Mouse (Mus musculus): ENCODE data around the gene Ppp1r36. TPM values are rescaled to one million over a fixed set of nuclear protein-coding genes. Genes with fewer than 3 reads are reported as not detected.

Ppp1r36 gene
- total RNA-seq, 2 experiments from 2014 or later, result not detected

DNA sequence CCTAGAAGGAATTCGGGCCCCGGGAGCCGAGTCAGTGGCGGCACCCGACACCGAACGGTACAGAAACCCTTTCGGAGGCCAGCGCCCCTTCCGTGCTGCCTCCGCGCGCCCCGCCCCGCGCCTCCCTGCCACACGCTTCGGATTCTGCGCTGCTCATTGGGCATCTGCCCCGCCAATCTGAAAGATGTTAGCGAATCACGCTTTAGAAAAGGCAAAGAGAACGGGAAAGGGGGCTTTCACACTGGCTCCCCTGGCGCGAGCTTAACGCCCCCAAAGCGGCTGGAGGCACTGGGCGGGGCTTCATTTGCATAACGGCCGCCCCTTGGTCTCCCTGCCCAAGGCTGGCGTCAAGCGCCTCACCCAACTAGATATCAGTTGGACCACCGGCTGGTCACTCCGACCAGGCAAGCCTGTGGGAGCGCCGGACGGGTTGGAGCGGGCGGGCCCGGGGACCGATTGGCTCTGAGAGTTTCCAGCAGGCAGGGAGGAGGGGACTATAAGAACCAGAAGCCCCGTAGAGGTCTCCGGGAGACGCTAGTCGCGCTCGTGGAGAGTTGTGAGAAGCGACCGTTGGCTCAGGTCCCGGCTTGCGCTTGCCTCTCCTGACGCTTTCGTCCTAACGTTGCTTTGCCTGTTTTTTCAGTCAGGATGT lies 13.3 kb upstream of the Ppp1r36 start, which contains the start of gene Hspa2:
Hspa2 (plus strand) TSS at position 291 of the 652 bp plus-strand sequence.
- no peak for TF ChIP-seq CTCF (IDR thresholded peaks at IDR 0.05)
- intact Hi-C loops (cut with DNase I), result loop anchor here (1.0 to 5.0 kb wide), 3 partner anchors 35 to 133 kb away; partner anchors contain the start of gene Zbtb25
- H3K4me3 ChIP-seq, result peak within 1 kb of the TSS; percentile 82
- DNase-seq, result peak; percentile 99
- peak within 1 kb of the TSS; percentile 98 for H3K27ac ChIP-seq

- peak; percentile 25 for DNase-seq
- H3K27ac ChIP-seq, result peak overlapping the region; percentile 98
- H3K4me3 ChIP-seq, result peak overlapping the region; percentile 82
- no peak for TF ChIP-seq CTCF (IDR thresholded peaks at IDR 0.05)
- intact Hi-C loops (cut with DNase I), result loop anchor here (1.0 to 5.0 kb wide), 3 partner anchors 36 to 132 kb away; partner anchors contain the start of gene Zbtb25
Observed at GRCm38 (mm10) chr12:76404836-76405182, 12.5 kb upstream of the Ppp1r36 start.

- intact Hi-C loops (cut with DNase I), result loop anchor here (2.0 kb wide), 1 partner anchor 61 kb away; no protein-coding TSS in a partner anchor
- peak; percentile 28 for DNase-seq
- TF ChIP-seq CTCF (IDR thresholded peaks at IDR 0.05), result no peak; the same call in 1 of the 2 replicates
Observed at GRCm38 (mm10) chr12:76405183-76405970, 12.0 kb upstream of the Ppp1r36 start.

GRCm38 (mm10) chr12:76405971-76406370 lies 11.4 kb upstream of the Ppp1r36 start:
- H3K27ac ChIP-seq, result no peak overlapping the region
- TF ChIP-seq CTCF (IDR thresholded peaks at IDR 0.05), result no peak
- peak; percentile 20 for DNase-seq
- H3K4me3 ChIP-seq, result peak overlapping the region; percentile 82
- intact Hi-C loops (cut with DNase I), result loop anchor here (2.0 kb wide), 1 partner anchor 61 kb away; no protein-coding TSS in a partner anchor

More at GRCm38 (mm10) chr12:76405183-76405970, 12.0 kb upstream of the Ppp1r36 start:
- Histone ChIP-seq H3K27ac (no peak overlapping the region; the same call in 1 of the 2 replicates), H3K4me3 (peak overlapping the region; percentile 82)

GRCm38 (mm10) chr12:76407184-76407583 lies 10.2 kb upstream of the Ppp1r36 start:
- intact Hi-C loops (cut with DNase I), result no loop called here
- H3K27ac ChIP-seq, result no peak overlapping the region
- DNase-seq, result no peak
- TF ChIP-seq CTCF (IDR thresholded peaks at IDR 0.05), result no peak
- no peak overlapping the region for H3K4me3 ChIP-seq

DNA sequence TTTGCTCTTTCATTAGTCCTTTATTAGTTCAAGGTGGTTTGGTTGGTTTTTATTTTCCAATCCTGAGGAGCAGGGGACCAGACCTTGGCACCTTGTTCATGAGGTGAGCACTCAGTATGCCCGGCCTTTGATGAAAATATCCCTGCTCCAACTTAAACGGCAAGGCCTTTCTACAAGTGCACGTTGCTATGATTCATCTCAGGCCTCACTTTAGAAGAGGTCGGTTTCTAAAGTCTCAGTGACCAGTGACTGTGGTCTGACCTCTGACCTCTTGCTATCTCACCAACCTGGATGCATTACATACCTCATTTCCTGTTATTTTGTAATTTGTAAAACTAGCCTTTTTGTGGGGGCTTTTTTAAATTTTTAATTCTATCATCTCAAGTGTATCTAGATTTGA lies 8.2 kb upstream of the Ppp1r36 start:
- Histone ChIP-seq H3K4me3 (no peak overlapping the region), H3K27ac (no peak overlapping the region)
- intact Hi-C loops (cut with DNase I), result no loop called here
- DNase-seq, result no peak
- no peak for TF ChIP-seq CTCF (IDR thresholded peaks at IDR 0.05)

- TF ChIP-seq CTCF (IDR thresholded peaks at IDR 0.05), result no peak
- Histone ChIP-seq H3K27ac (no peak overlapping the region), H3K4me3 (no peak overlapping the region)
- DNase-seq, result peak; percentile 52
- intact Hi-C loops (cut with DNase I), result no loop called here
Observed at GRCm38 (mm10) chr12:76415383-76416010, 1.8 kb upstream of the Ppp1r36 start.

DNA sequence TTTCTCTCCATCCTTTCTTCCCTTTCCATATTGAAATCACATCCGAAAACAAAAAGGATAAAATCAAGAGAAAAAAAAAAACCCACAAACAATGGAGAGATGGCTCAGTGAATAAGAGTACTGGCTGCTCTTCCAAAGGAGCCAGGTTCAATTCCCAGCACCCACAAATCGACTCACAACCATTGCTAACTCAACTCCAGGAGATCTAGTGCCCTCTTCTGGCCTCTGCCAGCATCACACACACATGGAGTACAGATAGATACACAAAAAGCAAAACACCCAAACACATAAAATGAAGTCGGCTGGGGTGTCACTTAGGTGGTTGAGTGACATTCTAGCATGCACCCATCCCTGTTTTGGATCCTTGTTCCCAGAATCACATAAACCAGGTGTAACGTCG lies 1.0 kb downstream of the Ppp1r36 start:
- Histone ChIP-seq H3K4me3 (no peak overlapping the region), H3K27ac (no peak overlapping the region)
- peak; percentile 20; the same call in 1 of the 2 replicates for TF ChIP-seq CTCF (IDR thresholded peaks at IDR 0.05)
- intact Hi-C loops (cut with DNase I), result no loop called here
- no peak for DNase-seq

- no peak for DNase-seq
- intact Hi-C loops (cut with DNase I), result no loop called here
- Histone ChIP-seq H3K4me3 (no peak overlapping the region), H3K27ac (no peak overlapping the region)
- no peak for TF ChIP-seq CTCF (IDR thresholded peaks at IDR 0.05)
Observed at GRCm38 (mm10) chr12:76425256-76425655, 7.9 kb downstream of the Ppp1r36 start.

DNA sequence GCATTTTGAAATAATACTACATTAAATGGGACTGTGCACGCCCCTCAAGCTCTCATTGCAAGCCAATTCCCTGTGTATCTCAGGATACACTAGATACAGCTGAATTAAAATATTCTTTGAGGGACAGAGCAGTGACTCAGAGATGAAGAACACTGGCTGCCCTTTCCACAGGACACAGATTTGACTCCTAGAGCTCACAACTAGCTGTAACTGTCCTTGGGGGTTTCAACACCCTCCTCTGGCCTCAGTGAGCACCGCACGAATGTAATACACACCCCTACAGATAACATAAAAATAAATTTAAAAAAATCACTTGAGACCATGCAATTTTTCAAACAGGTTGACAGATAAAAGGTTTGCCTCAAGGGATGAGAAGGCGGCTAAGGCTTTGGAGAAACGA lies 10.2 kb downstream of the Ppp1r36 start:
- TF ChIP-seq CTCF (IDR thresholded peaks at IDR 0.05), result no peak
- H3K4me3 ChIP-seq, result no peak overlapping the region
- DNase-seq, result no peak
- intact Hi-C loops (cut with DNase I), result no loop called here
- no peak overlapping the region for H3K27ac ChIP-seq

- intact Hi-C loops (cut with DNase I), result no loop called here
- peak overlapping the region; percentile 26 for H3K4me3 ChIP-seq
- TF ChIP-seq CTCF (IDR thresholded peaks at IDR 0.05), result no peak
- peak overlapping the region; percentile 81 for H3K27ac ChIP-seq
- peak; percentile 59 for DNase-seq
Observed at GRCm38 (mm10) chr12:76430879-76431406, 13.6 kb downstream of the Ppp1r36 start.

- H3K4me3 ChIP-seq, result no peak overlapping the region
- H3K27ac ChIP-seq, result peak overlapping the region; percentile 81
- DNase-seq, result peak; percentile 53
- intact Hi-C loops (cut with DNase I), result no loop called here
- TF ChIP-seq CTCF (IDR thresholded peaks at IDR 0.05), result no peak
Observed at GRCm38 (mm10) chr12:76431431-76431830, 14.1 kb downstream of the Ppp1r36 start.
